Mouse (Mus musculus): ENCODE measurements at regions not wholly inside any gene's neighbourhood (a gene's known extent, or its start where the extent isn't known, plus 50 kb on each side); places are given as distances from the start of the nearest gene placed in this dataset.

- no peaks in the 10 kb centered on the region for H3K36me3 ChIP-seq (ENCODE audit: control insufficient read depth, insufficient read depth, low read length, poor library complexity, severe bottlenecking)
- H3K27me3 ChIP-seq (ENCODE audit: control insufficient read depth, insufficient read depth, low read length, poor library complexity, severe bottlenecking) = no peaks in the 10 kb centered on the region
- DNase-seq (ENCODE audit: low read depth, low spot score) = no peak
Measured at GRCm38 (mm10) chr8:90574676-90575075, 226.5 kb upstream of the Tox3 start.

DNA sequence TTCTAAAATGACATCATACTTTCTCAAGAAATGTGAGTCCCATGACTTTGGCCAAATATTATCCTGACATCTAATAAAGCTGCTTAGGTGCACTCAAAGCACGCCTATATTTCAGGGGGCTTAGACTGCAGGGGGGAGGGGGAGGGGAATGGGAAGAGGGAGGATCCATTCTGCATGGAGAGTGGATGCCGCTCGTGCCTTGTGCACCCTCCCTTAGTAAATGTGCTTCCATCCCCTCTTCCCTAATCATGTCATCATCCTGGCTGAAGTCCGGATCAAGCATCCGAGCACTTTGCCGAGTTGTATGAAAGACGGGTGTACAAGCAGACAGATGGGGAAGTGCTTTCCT is 207.9 kb upstream of the Tox3 start:
- no peak for DNase-seq (ENCODE audit: low read depth, low spot score)
- Histone ChIP-seq H3K27me3 (ENCODE audit: control insufficient read depth, insufficient read depth, low read length, poor library complexity, severe bottlenecking) (no peaks in the 10 kb centered on the region), H3K36me3 (ENCODE audit: control insufficient read depth, insufficient read depth, low read length, poor library complexity, severe bottlenecking) (no peaks in the 10 kb centered on the region)

GRCm38 (mm10) chr8:90555415-90556078 is 207.4 kb upstream of the Tox3 start:
- Histone ChIP-seq H3K36me3 (ENCODE audit: control insufficient read depth, insufficient read depth, low read length, poor library complexity, severe bottlenecking) (no peaks in the 10 kb centered on the region), H3K27me3 (ENCODE audit: control insufficient read depth, insufficient read depth, low read length, poor library complexity, severe bottlenecking) (no peaks in the 10 kb centered on the region)
- no peak for DNase-seq (ENCODE audit: low read depth, low spot score)

GRCm38 (mm10) chr8:90547276-90547675 is 199.1 kb upstream of the Tox3 start:
- H3K36me3 ChIP-seq (ENCODE audit: control insufficient read depth, insufficient read depth, low read length, poor library complexity, severe bottlenecking) = no peaks in the 10 kb centered on the region
- H3K27me3 ChIP-seq (ENCODE audit: control insufficient read depth, insufficient read depth, low read length, poor library complexity, severe bottlenecking) = no peaks in the 10 kb centered on the region
- no peak for DNase-seq (ENCODE audit: low read depth, low spot score)

GRCm38 (mm10) chr8:90542619-90543018 is 194.5 kb upstream of the Tox3 start:
- no peaks in the 10 kb centered on the region for H3K36me3 ChIP-seq (ENCODE audit: control insufficient read depth, insufficient read depth, low read length, poor library complexity, severe bottlenecking)
- DNase-seq (ENCODE audit: low read depth, low spot score) = no peak
- H3K27me3 ChIP-seq (ENCODE audit: control insufficient read depth, insufficient read depth, low read length, poor library complexity, severe bottlenecking) = no peaks in the 10 kb centered on the region

GRCm38 (mm10) chr8:90536196-90536640 is 188.1 kb upstream of the Tox3 start:
- DNase-seq (ENCODE audit: low read depth, low spot score) = no peak
- H3K36me3 ChIP-seq (ENCODE audit: control insufficient read depth, insufficient read depth, low read length, poor library complexity, severe bottlenecking) = no peaks in the 10 kb centered on the region
- no peaks in the 10 kb centered on the region for H3K27me3 ChIP-seq (ENCODE audit: control insufficient read depth, insufficient read depth, low read length, poor library complexity, severe bottlenecking)

DNA sequence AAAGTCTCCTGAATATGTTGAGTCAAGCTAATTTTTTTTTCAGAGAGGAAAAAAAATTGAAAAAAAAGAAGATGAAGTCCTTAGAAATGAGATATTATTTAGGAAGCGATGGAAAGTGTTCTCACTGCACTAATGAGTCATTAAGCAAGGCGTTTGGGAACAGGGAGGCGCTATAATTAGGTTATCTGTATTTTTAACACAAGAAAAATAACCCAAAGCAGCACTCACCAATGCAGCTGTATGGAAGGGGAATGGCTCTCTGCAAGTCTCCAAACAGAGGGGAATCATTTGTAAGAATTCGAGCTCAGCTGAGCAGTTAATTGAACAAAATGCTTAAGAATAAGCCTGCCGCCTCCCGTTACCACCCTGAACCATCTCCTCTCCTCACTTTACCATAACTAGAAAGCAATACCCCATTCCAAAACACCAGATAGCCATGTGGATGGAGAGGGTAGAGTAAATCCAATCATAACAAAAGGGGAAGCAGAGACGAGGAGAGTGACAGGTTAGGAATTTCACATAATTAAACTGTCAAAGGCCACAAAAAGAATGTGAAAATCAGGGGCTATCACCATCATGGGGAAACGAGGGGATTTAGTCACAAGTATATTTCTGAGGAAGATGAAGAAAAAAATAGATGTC is 187.5 kb upstream of the Tox3 start:
- Histone ChIP-seq H3K27me3 (ENCODE audit: control insufficient read depth, insufficient read depth, low read length, poor library complexity, severe bottlenecking) (no peaks in the 10 kb centered on the region), H3K36me3 (ENCODE audit: control insufficient read depth, insufficient read depth, low read length, poor library complexity, severe bottlenecking) (no peaks in the 10 kb centered on the region)
- no peak for DNase-seq (ENCODE audit: low read depth, low spot score)

- no peaks in the 10 kb centered on the region for H3K36me3 ChIP-seq (ENCODE audit: control insufficient read depth, insufficient read depth, low read length, poor library complexity, severe bottlenecking)
- no peak for DNase-seq (ENCODE audit: low read depth, low spot score)
Measured at GRCm38 (mm10) chr8:90521393-90521792, 173.2 kb upstream of the Tox3 start.

GRCm38 (mm10) chr8:90520186-90520585 is 172.0 kb upstream of the Tox3 start:
- H3K27me3 ChIP-seq (ENCODE audit: control insufficient read depth, insufficient read depth, low read length, poor library complexity, severe bottlenecking) = no peaks in the 10 kb centered on the region
- no peaks in the 10 kb centered on the region for H3K36me3 ChIP-seq (ENCODE audit: control insufficient read depth, insufficient read depth, low read length, poor library complexity, severe bottlenecking)
- no peak for DNase-seq (ENCODE audit: low read depth, low spot score)

More at GRCm38 (mm10) chr8:90521393-90521792, 173.2 kb upstream of the Tox3 start:
- H3K27me3 ChIP-seq (ENCODE audit: control insufficient read depth, insufficient read depth, low read length, poor library complexity, severe bottlenecking) = no peaks in the 10 kb centered on the region

GRCm38 (mm10) chr8:90519567-90519966 is 171.4 kb upstream of the Tox3 start:
- Histone ChIP-seq H3K36me3 (ENCODE audit: control insufficient read depth, insufficient read depth, low read length, poor library complexity, severe bottlenecking) (no peaks in the 10 kb centered on the region), H3K27me3 (ENCODE audit: control insufficient read depth, insufficient read depth, low read length, poor library complexity, severe bottlenecking) (no peaks in the 10 kb centered on the region)
- no peak for DNase-seq (ENCODE audit: low read depth, low spot score)

DNA sequence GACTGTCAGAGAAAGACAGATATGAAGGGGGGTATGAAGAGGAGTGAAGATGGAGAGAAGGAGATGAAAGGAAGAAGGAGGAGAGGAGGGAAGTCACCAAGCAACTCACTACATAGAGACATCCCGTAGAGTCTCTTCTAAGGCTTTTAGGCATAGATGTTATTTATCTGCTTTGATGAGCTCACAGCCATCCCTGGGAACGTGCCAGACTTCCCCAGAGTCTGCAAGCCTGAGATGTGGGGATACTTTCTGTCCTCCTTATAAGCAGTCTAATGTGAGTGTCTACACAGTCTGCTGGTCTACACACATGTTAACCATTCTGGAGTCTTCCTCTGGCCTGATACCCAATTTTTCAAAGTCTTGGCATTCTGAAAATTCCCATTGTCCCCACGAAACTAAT is 166.0 kb upstream of the Tox3 start:
- H3K36me3 ChIP-seq (ENCODE audit: control insufficient read depth, insufficient read depth, low read length, poor library complexity, severe bottlenecking) = no peaks in the 10 kb centered on the region

DNA sequence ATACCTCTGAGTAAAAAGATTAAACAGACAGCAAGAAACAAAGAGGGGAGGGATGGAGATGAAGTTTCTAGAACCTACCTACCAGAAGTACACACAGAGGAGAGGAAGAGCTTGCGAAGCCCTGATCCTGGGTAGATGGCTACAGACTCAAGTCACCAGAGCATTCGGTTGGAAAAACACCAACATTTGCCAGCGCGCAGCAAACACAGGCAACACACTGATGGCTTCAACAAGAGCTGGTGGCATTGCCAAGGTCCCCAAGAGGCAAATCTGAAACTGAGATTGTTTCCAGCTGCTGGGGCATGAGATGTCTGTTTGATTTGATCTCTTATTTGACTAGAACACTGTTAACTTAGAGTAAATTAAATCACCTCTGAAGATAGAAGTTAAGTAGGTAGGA is 165.5 kb upstream of the Tox3 start:
- DNase-seq (ENCODE audit: low read depth, low spot score) = no peak
- no peaks in the 10 kb centered on the region for H3K27me3 ChIP-seq (ENCODE audit: control insufficient read depth, insufficient read depth, low read length, poor library complexity, severe bottlenecking)
- H3K36me3 ChIP-seq (ENCODE audit: control insufficient read depth, insufficient read depth, low read length, poor library complexity, severe bottlenecking) = no peaks in the 10 kb centered on the region

More for the DNA sequence above, 166.0 kb upstream of the Tox3 start:
- DNase-seq (ENCODE audit: low read depth, low spot score) = no peak
- H3K27me3 ChIP-seq (ENCODE audit: control insufficient read depth, insufficient read depth, low read length, poor library complexity, severe bottlenecking) = no peaks in the 10 kb centered on the region

- no peaks in the 10 kb centered on the region for H3K27me3 ChIP-seq (ENCODE audit: control insufficient read depth, insufficient read depth, low read length, poor library complexity, severe bottlenecking)
- no peaks in the 10 kb centered on the region for H3K36me3 ChIP-seq (ENCODE audit: control insufficient read depth, insufficient read depth, low read length, poor library complexity, severe bottlenecking)
- no peak for DNase-seq (ENCODE audit: low read depth, low spot score)
Measured at GRCm38 (mm10) chr8:90513102-90513501, 165.0 kb upstream of the Tox3 start.

DNA sequence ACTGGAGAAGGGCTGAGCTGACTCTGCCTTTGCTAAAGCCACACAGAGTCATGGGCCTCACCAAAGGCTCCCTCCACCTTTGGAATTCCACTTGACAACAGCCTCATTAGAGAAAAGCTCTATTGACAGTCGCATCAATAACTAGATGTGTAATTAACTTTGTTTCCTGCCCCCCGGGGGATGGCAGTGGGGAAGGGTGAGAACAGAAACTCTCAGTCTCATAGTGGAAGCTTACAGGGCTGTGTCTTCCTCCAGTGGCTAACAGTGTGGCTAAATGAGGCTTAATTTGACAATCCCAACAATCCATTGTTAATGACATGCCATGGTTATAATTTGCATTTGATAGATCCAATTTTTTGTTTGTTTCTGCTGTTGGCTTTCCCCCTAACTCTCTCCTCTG is 164.5 kb upstream of the Tox3 start:
- DNase-seq (ENCODE audit: low read depth, low spot score) = no peak
- Histone ChIP-seq H3K27me3 (ENCODE audit: control insufficient read depth, insufficient read depth, low read length, poor library complexity, severe bottlenecking) (no peaks in the 10 kb centered on the region), H3K36me3 (ENCODE audit: control insufficient read depth, insufficient read depth, low read length, poor library complexity, severe bottlenecking) (no peaks in the 10 kb centered on the region)

DNA sequence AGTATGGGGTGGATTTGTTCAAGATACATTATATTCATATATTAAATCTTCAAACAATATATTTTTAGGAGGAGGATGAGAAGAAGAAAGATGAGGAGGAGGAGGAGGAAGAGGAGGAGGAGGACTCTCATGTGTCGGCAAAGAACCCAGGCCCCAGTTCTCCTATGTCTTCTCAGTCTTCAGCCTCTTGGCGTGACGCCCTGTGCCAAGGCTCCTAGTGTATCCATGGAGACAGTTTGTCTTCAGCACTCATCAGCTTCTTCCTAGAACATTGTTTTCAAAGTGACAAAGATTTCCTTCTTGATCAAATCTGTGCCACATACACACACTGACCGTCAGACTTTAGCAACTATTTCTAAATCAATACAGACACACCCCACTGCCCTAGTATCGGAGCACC is 156.4 kb upstream of the Tox3 start:
- no peaks in the 10 kb centered on the region for H3K36me3 ChIP-seq (ENCODE audit: control insufficient read depth, insufficient read depth, low read length, poor library complexity, severe bottlenecking)
- no peaks in the 10 kb centered on the region for H3K27me3 ChIP-seq (ENCODE audit: control insufficient read depth, insufficient read depth, low read length, poor library complexity, severe bottlenecking)
- DNase-seq (ENCODE audit: low read depth, low spot score) = no peak

GRCm38 (mm10) chr8:90503306-90503705 is 155.2 kb upstream of the Tox3 start:
- H3K27me3 ChIP-seq (ENCODE audit: control insufficient read depth, insufficient read depth, low read length, poor library complexity, severe bottlenecking) = no peaks in the 10 kb centered on the region
- DNase-seq (ENCODE audit: low read depth, low spot score) = no peak
- H3K36me3 ChIP-seq (ENCODE audit: control insufficient read depth, insufficient read depth, low read length, poor library complexity, severe bottlenecking) = no peaks in the 10 kb centered on the region
